Mouse (Mus musculus): Measurements from ENCODE around the gene Zfp839.
"Not testable (repeated sequence)": the region's sequence is repeated elsewhere in the genome, so short reads cannot be mapped to it uniquely, and the experiment has no call there.

Gene Zfp839

GRCm38 (mm10) chr12:110840348-110841198 is 9.5 kb upstream of the Zfp839 start, which contains the start of gene Mok:
TSS of gene Mok (minus strand) at chr12:110840939.
- peak; percentile 96 for DNase-seq (ENCODE audit: low read depth, low spot score)

GRCm38 (mm10) chr12:110841731-110842493 is 8.1 kb upstream of the Zfp839 start:
- no peak for DNase-seq (ENCODE audit: low read depth, low spot score)

- DNase-seq (ENCODE audit: low read depth, low spot score) = peak; percentile 82
Measured at GRCm38 (mm10) chr12:110843194-110844048, 6.6 kb upstream of the Zfp839 start.

GRCm38 (mm10) chr12:110844227-110845130 is 5.6 kb upstream of the Zfp839 start:
- no peak for DNase-seq (ENCODE audit: low read depth, low spot score)

GRCm38 (mm10) chr12:110845131-110845880 is 4.7 kb upstream of the Zfp839 start:
- DNase-seq (ENCODE audit: low read depth, low spot score) = peak; percentile 95

GRCm38 (mm10) chr12:110846191-110846765 is 3.8 kb upstream of the Zfp839 start:
- DNase-seq (ENCODE audit: low read depth, low spot score) = no peak

GRCm38 (mm10) chr12:110850929-110851256 is 840 bp downstream of the Zfp839 start:
- no peak for DNase-seq (ENCODE audit: low read depth, low spot score)

- DNase-seq (ENCODE audit: low read depth, low spot score) = no peak
Measured at GRCm38 (mm10) chr12:110851414-110851813, 1.4 kb downstream of the Zfp839 start.

GRCm38 (mm10) chr12:110851923-110852322 is 1.9 kb downstream of the Zfp839 start:
- DNase-seq (ENCODE audit: low read depth, low spot score) = no peak

GRCm38 (mm10) chr12:110854786-110855737 is 5.0 kb downstream of the Zfp839 start:
- DNase-seq (ENCODE audit: low read depth, low spot score) = no peak

- DNase-seq (ENCODE audit: low read depth, low spot score) = no peak
Measured at GRCm38 (mm10) chr12:110857196-110857595, 7.1 kb downstream of the Zfp839 start.

- not testable (repeated sequence) for DNase-seq (ENCODE audit: low read depth, low spot score)
Measured at GRCm38 (mm10) chr12:110858681-110859080, 8.6 kb downstream of the Zfp839 start.

- DNase-seq (ENCODE audit: low read depth, low spot score) = no peak
Measured at GRCm38 (mm10) chr12:110860293-110860692, 10.2 kb downstream of the Zfp839 start.

- DNase-seq (ENCODE audit: low read depth, low spot score) = peak; percentile 47
Measured at GRCm38 (mm10) chr12:110861256-110861655, 11.2 kb downstream of the Zfp839 start.

GRCm38 (mm10) chr12:110864008-110864407 is 14.0 kb downstream of the Zfp839 start:
- DNase-seq (ENCODE audit: low read depth, low spot score) = no peak

- DNase-seq (ENCODE audit: low read depth, low spot score) = no peak
Measured at GRCm38 (mm10) chr12:110865571-110865970, 15.5 kb downstream of the Zfp839 start.

- DNase-seq (ENCODE audit: low read depth, low spot score) = no peak
Measured at GRCm38 (mm10) chr12:110865989-110866388, 15.9 kb downstream of the Zfp839 start.

GRCm38 (mm10) chr12:110870107-110870506 is 20.1 kb downstream of the Zfp839 start:
- no peak for DNase-seq (ENCODE audit: low read depth, low spot score)
